Mouse (Mus musculus) brain, embryonic 14.5 days (tissue): Measurements from ENCODE around the gene Ftsj1. TPM values are rescaled to one million over a fixed set of nuclear protein-coding genes. Genes with fewer than 3 reads are reported as not detected.

Source experiments
- DNase-seq: peaks from one replicate; pipeline ENCODE4 v3.0.0-alpha.2; 2011; ENCODE audit warnings: low read depth
- CTCF ChIP-seq: fragments of 200-500 bp; IDR thresholded peaks from 2 replicates; pipeline ENCODE4 v1.5.1; 2012; ENCODE audit warnings: inconsistent platforms, mild to moderate bottlenecking, moderate library complexity, borderline replicate concordance; ENCODE audit not compliant: insufficient read depth, insufficient read length; ENCODE audit errors: extremely low read depth
- POLR2A ChIP-seq: fragments of 200-500 bp; IDR thresholded peaks from 2 replicates; pipeline ENCODE4 v1.6.1; 2012; ENCODE audit warnings: mild to moderate bottlenecking, inconsistent platforms, borderline replicate concordance; ENCODE audit not compliant: poor library complexity, insufficient read depth, insufficient read length, severe bottlenecking; ENCODE audit errors: extremely low read depth
- polyA plus RNA-seq: library from polyadenylated mRNA; depleted of rRNA; stranded (reverse); fragments of >200 nt; gene quantifications from 2 replicates; pipeline ENCODE4 v1.2.3, GENCODE M21; 2012

The Ftsj1 gene
- polyA plus RNA-seq, 1 experiment, result 47.5 TPM

- TF ChIP-seq POLR2A (no peak), CTCF (no peak)
- DNase-seq, result no peak
Observed at GRCm38 (mm10) chrX:8248542-8249120, 3.6 kb downstream of the Ftsj1 start.

DNA sequence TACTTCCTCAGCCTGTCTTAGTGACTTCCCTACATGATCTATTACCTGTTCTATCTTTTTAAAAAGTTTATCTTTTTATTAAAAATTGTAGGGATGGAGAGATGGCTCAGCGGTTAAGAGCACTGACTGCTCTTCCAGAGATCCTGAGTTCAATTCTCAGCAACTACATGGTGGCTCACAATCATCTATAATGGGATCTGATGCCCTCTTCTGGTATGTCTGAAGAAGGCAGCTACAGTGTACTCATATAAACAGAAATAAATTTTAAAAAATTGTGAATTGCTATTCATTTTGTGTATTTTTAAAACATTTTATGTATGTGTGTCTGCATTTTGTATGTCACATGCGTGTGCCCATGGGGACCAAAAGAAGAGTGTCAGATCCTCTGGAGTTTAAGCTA is 4.5 kb downstream of the Ftsj1 start:
- TF ChIP-seq POLR2A (no peak), CTCF (no peak)

GRCm38 (mm10) chrX:8238804-8239395 is 13.3 kb downstream of the Ftsj1 start:
- DNase-seq, result no peak
- TF ChIP-seq POLR2A (no peak), CTCF (no peak)

More for the DNA sequence above, 4.5 kb downstream of the Ftsj1 start:
- no peak for DNase-seq

- TF ChIP-seq CTCF, result no peak
- TF ChIP-seq POLR2A, result no peak
- no peak for DNase-seq
Observed at GRCm38 (mm10) chrX:8236704-8237103, 15.5 kb downstream of the Ftsj1 start.

GRCm38 (mm10) chrX:8233602-8234001 is 18.6 kb downstream of the Ftsj1 start:
- no peak for DNase-seq
- no peak for TF ChIP-seq CTCF
- no peak for TF ChIP-seq POLR2A

- DNase-seq, result no peak
- no peak for TF ChIP-seq POLR2A
- no peak for TF ChIP-seq CTCF
Observed at GRCm38 (mm10) chrX:8230272-8230671, 21.9 kb downstream of the Ftsj1 start.

DNA sequence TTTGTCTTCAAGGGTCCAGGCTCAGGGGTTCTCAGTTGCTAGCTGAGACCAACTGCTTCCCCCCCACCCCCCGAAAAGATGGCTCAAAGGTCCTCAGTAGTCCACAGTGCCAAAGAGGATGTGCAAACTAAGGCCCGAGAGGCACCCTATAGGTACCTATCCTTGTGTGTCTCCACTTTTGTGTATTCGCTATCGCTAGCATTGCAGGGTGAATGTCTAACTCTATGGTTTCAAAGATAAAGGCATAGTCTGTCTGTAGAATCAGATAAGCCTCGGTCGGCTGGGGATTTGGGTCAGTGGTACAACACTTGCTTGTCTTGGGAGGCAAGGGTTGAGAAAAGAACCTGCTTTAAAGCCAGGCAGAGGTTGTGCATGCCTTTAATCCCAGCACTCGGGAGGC is 28.7 kb downstream of the Ftsj1 start:
- no peak for TF ChIP-seq CTCF
- no peak for DNase-seq

GRCm38 (mm10) chrX:8222678-8223421 is 29.4 kb downstream of the Ftsj1 start:
- TF ChIP-seq CTCF (no peak), POLR2A (no peak)
- peak; percentile 1 for DNase-seq

- peak; percentile 18 for DNase-seq
- TF ChIP-seq CTCF (no peak), POLR2A (no peak)
Observed at GRCm38 (mm10) chrX:8222296-8222677, 29.9 kb downstream of the Ftsj1 start.

DNA sequence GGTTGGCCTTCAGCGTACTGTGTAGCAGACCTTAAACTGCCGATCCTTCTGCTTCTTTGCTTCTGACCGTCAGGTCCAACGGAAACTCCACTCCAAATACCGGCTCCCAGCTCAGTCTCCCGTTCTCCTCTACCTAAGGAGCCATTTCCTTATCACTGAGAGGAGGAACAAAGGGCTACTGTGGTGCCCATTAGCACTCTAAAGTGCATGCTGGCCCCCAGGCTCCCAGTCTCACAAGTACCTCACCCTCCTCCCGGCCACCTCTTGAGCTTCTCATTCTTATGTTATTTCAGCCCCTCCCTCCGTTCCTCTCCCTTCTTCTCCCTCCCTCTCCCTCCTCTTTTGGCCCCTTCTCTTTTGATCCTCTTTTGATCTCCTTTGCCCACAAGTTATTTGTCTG is 32.6 kb downstream of the Ftsj1 start:
- TF ChIP-seq POLR2A (no peak), CTCF (no peak)
- DNase-seq, result no peak

DNA sequence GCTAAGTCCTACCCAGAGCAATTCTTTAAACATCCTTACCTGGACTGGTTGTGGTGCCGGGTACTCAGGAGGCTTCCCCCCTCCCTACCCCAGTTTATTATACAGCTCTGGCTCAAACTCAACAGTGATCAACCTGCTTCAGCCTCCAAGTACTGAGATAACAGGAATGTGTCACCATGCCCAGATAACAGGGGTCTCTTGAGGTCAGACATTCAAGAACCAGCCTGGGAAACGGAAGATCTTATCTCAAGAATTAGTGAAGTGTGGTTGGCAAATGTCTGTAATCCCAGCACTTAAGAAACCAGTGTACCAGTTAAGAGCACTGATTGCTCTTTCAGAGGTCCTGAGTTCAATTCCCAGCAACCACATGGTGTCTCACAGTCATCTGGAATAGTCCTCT is 34.1 kb downstream of the Ftsj1 start:
- no peak for TF ChIP-seq POLR2A
- TF ChIP-seq CTCF, result no peak
- DNase-seq, result no peak

- DNase-seq, result no peak
- TF ChIP-seq CTCF, result no peak
- no peak for TF ChIP-seq POLR2A
Observed at GRCm38 (mm10) chrX:8217383-8217782, 34.8 kb downstream of the Ftsj1 start.

GRCm38 (mm10) chrX:8211490-8212207 is 40.6 kb downstream of the Ftsj1 start:
- TF ChIP-seq CTCF (no peak), POLR2A (no peak)
- DNase-seq, result no peak
